Comparison of ENCODE assay signal across 8 mouse cellular contexts in the genomic region with DNA sequence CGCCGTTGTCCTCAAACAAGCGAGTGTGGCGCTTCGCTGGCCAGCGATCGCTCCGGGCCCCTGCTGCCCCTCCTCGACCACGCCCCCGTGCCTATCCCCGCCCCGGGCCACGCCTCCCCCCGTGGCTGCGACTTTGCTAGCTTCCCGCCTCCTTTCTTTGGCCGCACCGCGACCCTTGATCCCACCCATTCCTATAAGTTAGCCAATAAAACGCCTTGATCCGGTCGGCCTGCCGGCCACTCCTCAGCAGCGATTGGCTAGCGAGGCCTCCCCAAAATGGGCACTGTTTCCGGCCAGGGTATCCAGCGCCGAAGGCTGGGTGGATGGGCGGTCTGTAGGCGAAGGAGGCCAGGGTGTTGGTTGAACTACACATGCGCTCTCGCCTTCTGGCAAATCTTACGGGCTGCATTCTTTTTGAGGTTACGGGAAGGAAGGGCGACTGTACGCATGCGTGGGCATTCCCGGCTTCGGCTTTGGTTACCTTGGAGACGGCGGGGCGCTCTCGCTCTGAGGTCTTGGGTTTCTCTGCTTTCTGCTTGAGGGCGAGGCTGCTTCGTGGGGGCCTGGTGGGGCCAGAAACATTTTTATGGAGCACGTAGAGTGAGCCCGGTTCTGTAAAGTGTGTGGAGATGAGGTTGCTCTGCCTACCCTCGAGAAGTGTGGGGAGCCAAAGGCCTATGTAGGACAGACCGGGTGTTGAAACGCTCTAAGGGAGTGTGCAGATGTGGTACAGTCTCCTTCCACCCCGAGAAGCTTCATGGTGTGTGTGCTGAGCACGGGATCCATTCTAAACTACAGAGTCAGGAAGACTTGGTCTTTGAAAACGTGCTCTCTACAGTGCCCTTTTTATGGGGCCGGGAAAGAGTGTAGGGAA. TPM values are rescaled to one million over a fixed set of nuclear protein-coding genes. Genes with fewer than 3 reads are reported as not detected.
DNase-seq lines count a peak whose midpoint lies in the region; ATAC-seq and TF ChIP-seq lines count a peak whose summit lies in the region.

A gene (minus strand): TSS at position 127 of the 874 bp plus-strand sequence.

- peak within 1 kb of the TSS; percentile 6; the same call in 1 of the 2 replicates for H3K27ac ChIP-seq in ES-Bruce4 (ENCODE audit: insufficient read depth, low read length)
- H3K27ac ChIP-seq in forebrain, embryonic 13.5 days, result peak within 1 kb of the TSS; percentile 87
- H3K27ac ChIP-seq in liver, postnatal 0 days (ENCODE audit: low read depth), result peak within 1 kb of the TSS; percentile 73
- peak within 1 kb of the TSS; percentile 84 for H3K27ac ChIP-seq in neural tube, embryonic 14.5 days (ENCODE audit: low read depth, low read length)

- ATAC-seq in cerebellum, adult (ENCODE audit: insufficient number of reproducible peaks, low FRiP score, low TSS enrichment), result peak; percentile 96
- ATAC-seq in forebrain, embryonic 13.5 days, result peak; percentile 99
- ATAC-seq in liver, postnatal 0 days, result peak; percentile 96
- ATAC-seq in neural tube, embryonic 14.5 days (ENCODE audit: low read depth), result peak; percentile 99

- WGBS in forebrain, embryonic 13.5 days, result under 1% methylated on average over 53 of the region's 55 CpGs
- WGBS in large intestine, adult 2 months, result 2% methylated on average over 55 of the region's 55 CpGs
- WGBS in liver, postnatal 0 days (ENCODE audit: insufficient replicate concordance), result 2% methylated on average over 54 of the region's 55 CpGs
- 1% methylated on average over 52 of the region's 55 CpGs for WGBS in neural tube, embryonic 14.5 days

- no peak for TF ChIP-seq POLR2A in ES-Bruce4 (IDR thresholded peaks at IDR 0.05; ENCODE audit: insufficient read depth, low read length)

- no peaks in the 10 kb centered on the region for H3K36me3 ChIP-seq in ES-Bruce4 (ENCODE audit: control insufficient read depth, insufficient read depth, low read length, poor library complexity, severe bottlenecking)
- H3K36me3 ChIP-seq in forebrain, embryonic 13.5 days (ENCODE audit: poor library complexity, severe bottlenecking), result no peaks in the 10 kb centered on the region
- no peaks in the 10 kb centered on the region for H3K36me3 ChIP-seq in liver, postnatal 0 days (replicated peaks; ENCODE audit: insufficient read depth, low read length)
- H3K36me3 ChIP-seq in neural tube, embryonic 14.5 days (ENCODE audit: control insufficient read depth, insufficient read depth, low read length), result no peaks in the 10 kb centered on the region

- H3K9me3 ChIP-seq in ES-Bruce4 (replicated peaks; ENCODE audit: control insufficient read depth, insufficient read depth, low read length, poor library complexity, severe bottlenecking), result no peaks in the 10 kb centered on the region
- no peaks in the 10 kb centered on the region for H3K9me3 ChIP-seq in forebrain, embryonic 13.5 days (replicated peaks)
- no peaks in the 10 kb centered on the region for H3K9me3 ChIP-seq in liver, postnatal 0 days (ENCODE audit: low read length)
- H3K9me3 ChIP-seq in neural tube, embryonic 14.5 days (ENCODE audit: control insufficient read depth, low read length), result no peaks in the 10 kb centered on the region

- intact Hi-C loops in heart, postnatal 10 days (cut with DNase I), result no loop called here

- H3K4me3 ChIP-seq in ES-Bruce4 (ENCODE audit: low read depth, low read length), result peak within 1 kb of the TSS; percentile 92
- peak within 1 kb of the TSS; percentile 69 for H3K4me3 ChIP-seq in forebrain, embryonic 13.5 days
- H3K4me3 ChIP-seq in liver, postnatal 0 days (ENCODE audit: low read depth, low read length), result peak within 1 kb of the TSS; percentile 66
- H3K4me3 ChIP-seq in neural tube, embryonic 14.5 days (ENCODE audit: low read depth, low read length), result peak within 1 kb of the TSS; percentile 66

- no peak for TF ChIP-seq EP300 in ES-Bruce4 (IDR thresholded peaks at IDR 0.05; ENCODE audit: insufficient read depth, low read depth, low read length)
- no peak for TF ChIP-seq EP300 in liver, postnatal 0 days (IDR thresholded peaks at IDR 0.05; ENCODE audit: low read depth)

- peak within 1 kb of the TSS; percentile 75 for H3K9ac ChIP-seq in ES-Bruce4 (ENCODE audit: low read depth, poor library complexity, severe bottlenecking)
- peak within 1 kb of the TSS; percentile 82 for H3K9ac ChIP-seq in forebrain, embryonic 13.5 days
- peak within 1 kb of the TSS; percentile 73 for H3K9ac ChIP-seq in liver, postnatal 0 days (replicated peaks)
- peak within 1 kb of the TSS; percentile 76 for H3K9ac ChIP-seq in neural tube, embryonic 14.5 days (replicated peaks; ENCODE audit: low read depth, low read length)

- peak within 1 kb of the TSS; percentile 85 for H3K4me2 ChIP-seq in forebrain, embryonic 13.5 days
- peak within 1 kb of the TSS; percentile 91 for H3K4me2 ChIP-seq in liver, postnatal 0 days (ENCODE audit: low read depth, low read length)
- H3K4me2 ChIP-seq in neural tube, embryonic 14.5 days (ENCODE audit: low read depth, low read length), result peak within 1 kb of the TSS; percentile 87

- DNase-seq in heart, postnatal 10 days, result peak; percentile 99 to 100
- peak; percentile 96 for DNase-seq in large intestine, adult 2 months (ENCODE audit: low read depth, low spot score)
- peak; percentile 98 for DNase-seq in liver, postnatal 0 days
- DNase-seq in testis, postnatal 10 days (ENCODE audit: low spot score), result peak; percentile 100

- TF ChIP-seq CTCF in ES-Bruce4 (IDR thresholded peaks at IDR 0.05; ENCODE audit: low read depth, low read length), result no peak
- TF ChIP-seq CTCF in liver, postnatal 0 days (IDR thresholded peaks at IDR 0.05; ENCODE audit: low read depth), result no peak

- no peaks in the 10 kb centered on the region for H3K27me3 ChIP-seq in ES-Bruce4 (ENCODE audit: control insufficient read depth, insufficient read depth, low read length, poor library complexity, severe bottlenecking)
- no peaks in the 10 kb centered on the region for H3K27me3 ChIP-seq in forebrain, embryonic 13.5 days
- no peaks in the 10 kb centered on the region for H3K27me3 ChIP-seq in liver, postnatal 0 days (ENCODE audit: insufficient read depth, low read length)
- no peaks in the 10 kb centered on the region for H3K27me3 ChIP-seq in neural tube, embryonic 14.5 days (ENCODE audit: control insufficient read depth, insufficient read depth, low read length)

- H3K4me1 ChIP-seq in ES-Bruce4 (ENCODE audit: control insufficient read depth, insufficient read depth, low read length), result no peaks in the 10 kb centered on the region
- peaks cover 55% of the 10 kb centered on the region for H3K4me1 ChIP-seq in forebrain, embryonic 13.5 days
- H3K4me1 ChIP-seq in liver, postnatal 0 days (ENCODE audit: insufficient read depth), result peaks cover 14% of the 10 kb centered on the region
- peaks cover 28% of the 10 kb centered on the region; the same call in 1 of the 2 replicates for H3K4me1 ChIP-seq in neural tube, embryonic 14.5 days (ENCODE audit: control insufficient read depth, insufficient read depth, low read length)

RNA-seq across cellular contexts. Expression of the gene that starts here (rescaled TPM):
- polyA plus RNA-seq in ES-Bruce4 (2011; ENCODE audit: insufficient read depth, insufficient read length, low read depth, missing spikeins), result 2.2 and 3.3 TPM in 2 replicates
- polyA plus RNA-seq in forebrain, embryonic 13.5 days (2015; fragmentation: Nextera tagmentation; extraction: Ambion mirVana), result 2.8 and 4.5 TPM in 2 replicates
- total RNA-seq in heart, postnatal 10 days (2021), result 1 to 10 TPM; 3.8 to 4.3 TPM
- 9.8 and 11.3 TPM in 2 replicates for polyA plus RNA-seq in large intestine, adult 2 months (2012; rRNA removed)
- 0.67 and 0.78 TPM in 2 replicates for polyA plus RNA-seq in liver, postnatal 0 days (2015; fragmentation: Nextera tagmentation; extraction: Ambion mirVana)
- 3.0 and 4.1 TPM in 2 replicates for polyA plus RNA-seq in neural tube, embryonic 14.5 days (2014; fragmentation: Nextera tagmentation; extraction: Ambion mirVana)

Comparison
In these comparisons a context has a peak if more than half of its experiments do, and no peak if none do; other contexts are left out.
1. Peak in every context shown above with its lines: DNase-seq, ATAC-seq, H3K4me3 ChIP-seq and H3K27ac ChIP-seq.
2. Peak in DNase-seq, ATAC-seq, H3K4me3 ChIP-seq, H3K27ac ChIP-seq, H3K9ac ChIP-seq and H3K4me2 ChIP-seq in liver, postnatal 0 days; RNA of the gene not detected or under 1 TPM.
3. H3K27ac ChIP-seq: peak in every context shown above with its lines; median percentile 87 in forebrain, embryonic 13.5 days; 84 in neural tube, embryonic 14.5 days; 73 in liver, postnatal 0 days; 6 in ES-Bruce4.